Mouse (Mus musculus) frontal cortex, postnatal 14 days (tissue): ENCODE data around the gene Lcor.
A peak's percentile ranks its signal among the peaks of the same experiment; 100 is the strongest.

Experiments used
- DNase-seq, 2 experiments: peaks; one replicate each; pipeline ENCODE4 v3.0.0; 2022; ENCODE audit warnings: low spot score in 2 of 2

The Lcor gene

DNA sequence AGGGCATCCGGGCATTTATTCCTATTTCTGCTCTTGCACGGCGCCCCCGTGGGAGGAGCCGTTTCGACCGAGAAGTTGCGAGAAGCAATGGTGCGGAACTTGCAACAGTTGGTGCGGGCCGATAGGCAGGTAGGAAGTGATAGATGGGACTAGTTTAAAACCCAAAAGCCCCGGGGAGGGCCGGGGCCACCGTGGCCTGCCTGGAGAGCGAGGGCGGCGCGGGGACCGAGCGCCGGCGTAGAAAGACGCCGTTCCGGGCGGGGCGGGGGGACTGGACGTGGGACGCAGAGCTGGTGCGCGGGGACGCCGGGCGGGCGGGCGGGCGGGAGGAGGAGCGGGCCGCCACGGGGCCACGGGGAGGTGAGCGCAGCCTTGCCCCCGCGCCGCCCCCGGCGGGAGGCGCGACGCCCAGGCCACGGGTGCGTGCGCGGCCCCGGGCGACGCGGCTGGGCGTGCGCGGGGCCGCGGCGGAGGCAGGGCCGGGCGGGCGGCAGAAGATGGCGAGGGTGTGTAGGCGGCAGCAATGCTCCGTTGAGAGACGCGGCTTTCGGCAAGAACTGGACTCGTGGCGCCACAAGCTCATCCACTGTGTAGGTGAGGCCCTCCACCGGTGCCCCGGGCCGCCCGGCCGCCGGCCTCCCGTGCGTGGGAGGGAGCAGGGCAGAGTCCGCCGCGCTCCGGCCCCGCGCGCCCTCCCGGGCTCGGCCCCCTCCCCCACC, at the start of gene Lcor:
Lcor (plus strand) TSS at position 448 of the 719 bp plus-strand sequence.
- peak; percentile 70 to 76 for DNase-seq

DNA sequence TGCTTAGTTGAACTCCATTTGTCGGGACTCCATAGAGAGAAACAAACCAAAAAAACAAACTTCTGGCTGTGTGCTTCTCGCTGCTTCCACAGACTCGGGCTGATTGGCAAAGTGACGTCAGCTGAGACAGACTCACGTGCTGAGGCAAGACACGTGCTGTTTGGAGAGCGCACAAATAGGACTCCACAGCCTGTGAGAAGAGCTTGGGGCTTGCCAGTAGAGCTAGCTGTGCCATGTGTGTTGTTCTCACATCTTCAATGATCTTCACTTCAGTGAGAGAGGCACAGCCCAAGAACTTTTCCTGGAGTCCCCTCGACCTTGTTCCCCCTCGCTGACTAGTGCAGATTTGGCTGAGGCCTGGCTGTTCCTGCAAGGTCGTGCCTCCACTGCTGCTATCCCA, 47.1 kb upstream of the Lcor start:
- DNase-seq, result no peak

DNA sequence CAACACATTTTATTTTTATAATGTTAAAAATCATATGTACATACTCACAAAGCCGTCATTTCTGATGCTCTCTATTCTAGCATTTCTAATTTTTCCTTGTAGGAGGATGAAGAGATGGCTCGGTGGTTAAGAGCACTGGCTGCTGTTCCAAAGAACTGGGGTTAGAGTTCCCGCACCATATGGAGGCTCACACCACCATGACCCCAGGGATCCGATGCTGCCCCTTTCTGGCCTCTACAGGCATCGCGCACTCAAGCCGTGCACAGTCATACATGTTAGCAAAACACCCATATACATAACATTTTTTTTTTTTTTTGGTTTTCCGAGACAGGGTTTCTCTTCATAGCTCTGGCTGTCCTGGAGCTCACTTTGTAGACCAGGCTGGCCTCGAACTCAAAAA, 46.0 kb upstream of the Lcor start:
- no peak for DNase-seq

DNA sequence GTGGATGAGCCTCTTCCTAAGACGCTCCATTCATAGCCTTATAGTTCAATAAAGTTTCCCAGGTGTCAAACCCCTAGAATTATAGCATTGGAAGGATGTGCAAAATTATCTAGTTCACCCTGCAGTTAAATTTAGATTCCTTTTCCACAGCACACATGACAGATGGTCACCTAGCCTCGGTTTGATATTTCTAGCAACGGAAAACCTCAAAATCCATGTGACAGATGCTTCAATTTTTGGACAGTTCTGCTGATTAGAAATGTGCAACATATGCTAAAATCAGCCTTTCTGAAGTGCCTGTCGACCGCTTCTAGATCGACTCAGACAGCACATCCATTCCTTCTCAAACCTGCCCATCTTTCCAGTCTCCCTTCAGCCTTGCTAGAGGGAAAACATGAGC, 43.5 kb upstream of the Lcor start:
- no peak for DNase-seq

DNA sequence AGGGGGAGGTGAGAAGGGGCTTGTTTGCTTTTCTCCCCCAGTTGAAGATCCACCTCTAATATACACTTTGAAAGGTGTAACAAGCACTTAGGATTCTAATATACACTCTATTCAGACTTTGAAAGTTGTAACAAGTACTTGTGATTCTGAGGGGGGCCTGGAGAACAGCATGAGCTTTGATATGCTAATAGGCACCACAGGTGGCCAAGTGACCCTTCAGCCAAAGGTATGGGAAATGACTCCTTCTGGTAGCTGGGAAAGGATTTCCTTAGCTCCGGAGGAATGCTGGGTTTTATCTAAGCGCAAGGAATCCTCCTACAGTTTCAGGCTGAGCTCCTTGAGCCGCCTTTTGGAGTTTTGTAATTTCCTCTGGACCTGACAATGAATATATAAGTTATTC, 41.0 kb upstream of the Lcor start:
- no peak for DNase-seq

DNA sequence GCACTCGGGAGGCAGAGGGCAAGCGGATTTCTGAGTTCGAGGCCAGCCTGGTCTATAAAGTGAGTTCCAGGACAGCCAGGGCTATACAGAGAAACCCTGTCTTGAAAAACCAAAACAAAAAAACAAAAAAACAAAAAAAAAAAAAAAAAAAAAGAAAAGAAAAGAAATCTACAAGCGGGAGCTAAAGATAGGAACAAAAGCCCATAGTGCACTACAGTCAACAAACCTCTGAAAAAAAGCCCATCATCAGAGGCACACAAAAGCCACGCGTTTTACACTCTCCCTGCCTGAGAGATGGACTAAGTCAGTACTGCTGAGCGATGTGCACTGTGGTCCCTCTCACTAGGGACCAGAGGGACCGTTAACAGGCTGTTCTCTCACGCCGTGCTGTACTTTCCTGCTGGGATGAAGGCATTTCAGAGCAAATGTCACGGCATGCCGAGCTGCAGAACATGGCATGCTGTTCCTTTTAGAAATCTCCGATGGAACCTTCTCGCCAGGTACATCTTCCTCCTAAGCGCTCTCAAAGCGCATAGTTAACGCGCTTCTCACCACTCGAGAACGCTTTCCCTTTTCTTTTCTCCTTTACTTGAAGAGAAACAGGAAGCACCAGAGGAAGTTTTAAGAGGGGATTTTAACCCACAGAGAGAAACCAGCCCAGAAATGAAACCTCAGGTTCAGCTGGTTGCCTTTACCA, 40.4 kb upstream of the Lcor start:
- DNase-seq, result no peak

DNA sequence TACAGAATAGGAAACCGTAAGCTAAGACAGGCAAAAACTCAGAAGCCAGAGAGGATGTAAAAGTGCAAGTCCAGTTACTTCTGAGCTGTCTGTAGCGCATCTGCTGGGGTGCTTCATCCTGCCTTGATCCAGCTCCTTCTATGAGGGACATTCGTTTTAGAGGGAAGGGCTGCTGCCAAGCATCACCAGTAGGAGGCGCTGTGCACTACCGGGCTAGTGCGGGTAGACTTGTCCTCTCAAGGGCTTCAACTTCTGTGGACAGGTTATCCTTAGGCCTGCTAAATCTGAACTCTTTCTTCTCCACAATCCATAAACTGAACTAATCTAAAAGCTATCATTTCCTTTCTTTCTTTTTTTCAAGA, 39.8 kb upstream of the Lcor start:
- peak in 1 of 2 experiments; percentile 7 for DNase-seq

DNA sequence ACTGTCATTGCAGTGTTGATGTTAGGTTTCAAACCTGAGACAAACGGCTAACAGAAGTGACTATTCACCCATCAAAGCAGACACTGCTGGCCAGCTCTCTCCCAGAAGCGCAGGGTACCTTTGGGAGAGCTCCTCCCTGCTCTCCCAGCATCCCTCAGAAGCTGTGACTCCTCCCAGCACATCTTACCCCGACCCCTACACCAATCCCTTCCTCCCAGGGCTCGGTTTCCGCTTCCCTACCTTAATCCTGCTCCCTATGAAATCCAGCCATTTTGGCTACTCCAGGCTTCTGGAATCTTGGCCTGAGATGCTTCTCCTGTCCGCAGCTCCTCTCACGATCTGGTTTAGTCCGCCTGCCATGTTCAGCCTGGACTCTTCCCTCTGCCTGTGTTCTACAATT, 37.9 kb upstream of the Lcor start:
- DNase-seq, result no peak

DNA sequence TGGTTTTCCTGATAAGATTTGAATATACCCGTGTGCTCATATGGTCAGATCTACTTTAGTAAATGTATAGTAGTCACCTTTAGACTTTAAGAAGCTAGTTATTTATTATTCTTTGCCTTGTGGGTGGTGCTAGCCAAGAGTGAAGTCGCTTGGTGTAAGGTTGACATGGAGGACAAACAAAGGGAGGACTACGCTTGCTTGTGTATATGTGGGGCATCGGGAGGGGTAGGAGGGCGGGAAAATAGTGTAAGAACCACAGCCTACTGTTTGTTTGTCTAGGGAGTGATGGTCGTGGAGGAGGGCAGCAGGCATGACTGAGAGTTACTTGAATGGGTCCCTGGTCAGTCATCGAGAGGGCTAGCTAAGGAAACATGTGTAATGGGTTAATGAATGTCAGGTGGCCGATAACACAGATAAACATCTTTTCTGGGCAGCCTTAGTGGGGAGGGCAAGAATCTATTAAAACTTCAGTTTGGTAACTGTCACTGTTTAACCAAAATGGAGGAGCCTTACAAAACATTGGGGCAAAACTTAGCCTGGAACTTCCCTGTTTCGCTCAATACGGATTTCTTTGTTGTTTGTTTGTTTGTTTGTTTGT, 37.3 kb upstream of the Lcor start:
- no peak for DNase-seq

DNA sequence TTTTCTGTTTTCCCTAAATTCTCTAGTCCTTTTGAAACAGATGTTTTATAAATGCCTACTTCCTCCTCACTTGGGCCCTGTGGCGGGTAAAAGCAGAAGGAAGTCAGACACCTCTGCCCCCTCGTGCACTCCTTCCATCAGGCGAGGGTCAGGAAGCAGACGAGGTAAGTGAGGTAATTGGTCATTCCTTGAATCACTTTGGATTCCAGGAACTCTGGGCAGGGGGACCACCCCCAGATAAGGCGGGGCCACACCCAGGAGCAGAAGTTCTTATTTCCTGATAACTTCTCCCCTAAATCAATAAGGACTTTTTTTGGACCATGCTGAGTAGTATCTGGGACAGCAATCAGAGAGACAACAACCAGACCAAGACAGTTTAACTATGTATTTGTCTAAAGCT, 36.7 kb upstream of the Lcor start:
- DNase-seq, result no peak

DNA sequence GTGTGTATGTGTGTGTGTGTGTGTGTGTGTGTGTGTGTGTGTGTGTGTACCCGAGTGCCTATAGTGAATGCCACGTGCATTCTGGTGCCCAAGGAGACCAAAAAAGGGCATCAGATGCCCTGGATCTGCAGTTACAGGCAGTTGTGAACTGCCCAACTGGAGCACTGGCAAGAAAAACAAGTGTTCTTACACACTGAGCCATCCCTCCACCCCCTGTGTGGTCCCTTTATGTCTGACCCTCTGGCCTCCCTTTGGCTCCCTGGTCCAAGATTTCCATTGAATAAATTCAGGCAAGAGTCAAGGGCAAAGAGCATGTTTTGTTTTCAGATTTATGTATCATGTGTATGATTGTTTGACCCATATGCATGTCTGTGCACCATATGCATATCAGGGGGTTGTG, 35.3 kb upstream of the Lcor start:
- no peak for DNase-seq

DNA sequence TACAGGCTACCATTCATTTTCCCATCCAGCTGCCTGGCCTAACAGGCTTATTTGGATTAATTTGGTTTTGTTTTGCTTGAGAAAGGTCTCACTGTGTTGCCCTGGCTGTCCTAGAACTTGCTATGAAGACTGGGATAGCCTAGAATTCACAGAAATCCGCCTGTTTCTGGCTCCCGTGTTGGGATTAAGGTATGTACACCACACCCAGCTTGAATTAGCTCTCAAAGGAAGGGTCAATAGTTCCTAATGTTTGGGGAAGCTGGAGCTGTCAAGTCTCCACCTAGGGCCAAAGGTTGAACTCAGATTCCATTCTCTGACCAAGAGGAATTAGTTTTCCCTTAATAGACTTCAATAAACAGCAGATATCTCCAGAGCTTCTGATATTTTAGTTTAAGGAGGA, 34.7 kb upstream of the Lcor start:
- DNase-seq, result no peak

DNA sequence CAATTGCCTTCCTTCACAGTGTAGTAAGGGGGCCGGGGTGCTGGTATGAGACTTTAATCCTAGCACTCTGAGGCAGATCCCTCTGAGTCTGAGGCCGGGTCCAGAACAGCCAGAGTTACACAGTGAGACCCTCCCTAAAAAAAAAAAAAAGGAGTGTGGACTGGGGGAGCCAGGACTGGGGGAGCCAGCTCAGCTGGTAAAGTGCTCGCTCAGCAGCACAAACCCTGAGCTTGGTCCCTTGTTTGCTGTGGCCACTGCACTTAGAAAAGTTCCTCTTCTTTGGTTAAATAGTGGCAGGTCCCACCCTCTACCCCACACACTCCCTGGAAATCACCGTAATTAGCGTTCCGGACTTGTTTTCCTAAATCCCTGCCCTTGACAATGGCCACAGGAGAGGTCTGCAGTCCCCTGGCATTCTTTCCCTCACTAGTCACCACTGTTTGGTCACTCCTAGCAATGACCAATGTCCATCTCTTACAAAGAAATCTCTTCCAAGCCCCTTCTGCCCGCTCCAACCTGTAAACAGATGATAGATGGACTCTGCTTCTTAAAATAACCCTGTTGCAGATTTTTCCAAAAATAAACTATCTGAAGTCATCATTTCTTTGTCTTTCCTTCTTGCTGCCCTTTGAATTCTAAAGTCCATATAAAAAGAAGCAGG, 32.9 kb upstream of the Lcor start:
- DNase-seq, result no peak

DNA sequence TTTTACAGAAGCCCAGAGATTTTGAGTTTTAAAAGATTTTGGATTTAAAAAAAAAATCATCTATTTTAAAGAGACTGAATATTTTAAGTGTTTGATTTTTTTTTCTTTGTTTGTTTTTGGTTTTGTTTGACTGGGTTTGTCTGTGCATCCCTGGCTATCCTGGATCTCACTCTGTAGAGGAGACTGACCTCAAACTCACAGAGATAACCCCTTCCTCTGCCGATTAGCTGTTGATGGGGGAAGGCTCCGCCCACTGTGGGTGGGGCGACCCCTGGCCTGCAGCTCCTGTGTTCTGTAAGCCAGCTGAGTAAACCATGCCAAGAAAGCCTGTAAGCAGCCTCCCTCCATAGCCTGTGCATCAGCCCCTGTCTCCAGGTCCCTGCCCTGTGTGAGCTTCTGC, 30.3 kb upstream of the Lcor start:
- no peak for DNase-seq

DNA sequence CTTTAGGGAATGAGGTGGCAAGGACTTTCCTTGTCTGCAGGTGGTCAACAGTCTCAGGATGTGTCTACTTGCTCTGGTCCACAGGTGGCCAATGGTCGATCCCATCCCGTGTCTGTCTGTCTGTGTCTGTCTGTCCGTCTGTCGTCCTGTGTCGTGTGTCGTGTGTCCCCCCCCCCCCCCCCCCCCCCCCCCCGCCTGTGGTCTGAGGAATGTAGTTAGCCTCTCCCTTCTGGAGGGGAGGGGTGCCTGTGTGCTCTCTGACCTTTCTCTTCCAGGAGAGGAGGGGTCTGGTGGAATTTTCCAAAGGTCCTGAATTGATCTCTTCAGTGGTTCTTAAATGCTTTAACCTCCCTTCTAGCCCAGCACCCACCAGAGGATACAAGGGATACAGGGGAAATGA, 27.8 kb upstream of the Lcor start:
- no peak for DNase-seq

DNA sequence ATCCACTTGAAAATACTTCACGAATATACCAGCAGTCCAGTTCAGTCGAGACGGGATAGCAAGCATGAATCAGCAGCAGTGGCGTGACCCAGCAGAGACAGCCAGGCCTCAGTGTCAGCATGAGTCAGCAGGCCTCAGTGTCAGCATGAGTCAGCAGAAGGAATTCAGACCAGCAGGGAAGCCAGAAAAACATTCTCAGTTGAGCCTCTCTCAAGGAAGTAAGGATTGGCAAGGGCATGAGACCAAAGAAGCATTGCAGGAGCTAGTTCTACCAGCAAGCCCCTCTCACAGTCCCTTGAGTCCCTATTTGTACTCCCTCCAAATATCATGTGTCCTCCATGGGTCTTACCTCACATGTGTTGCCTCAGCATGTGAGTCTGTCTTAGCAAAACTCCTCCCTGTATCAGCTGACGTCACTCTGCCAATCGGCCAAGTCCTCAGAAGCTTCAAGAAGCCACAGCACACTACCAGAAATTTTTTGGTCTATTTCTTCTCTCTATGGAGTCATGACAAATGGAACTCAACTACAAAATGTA, 27.3 kb upstream of the Lcor start:
- no peak for DNase-seq

DNA sequence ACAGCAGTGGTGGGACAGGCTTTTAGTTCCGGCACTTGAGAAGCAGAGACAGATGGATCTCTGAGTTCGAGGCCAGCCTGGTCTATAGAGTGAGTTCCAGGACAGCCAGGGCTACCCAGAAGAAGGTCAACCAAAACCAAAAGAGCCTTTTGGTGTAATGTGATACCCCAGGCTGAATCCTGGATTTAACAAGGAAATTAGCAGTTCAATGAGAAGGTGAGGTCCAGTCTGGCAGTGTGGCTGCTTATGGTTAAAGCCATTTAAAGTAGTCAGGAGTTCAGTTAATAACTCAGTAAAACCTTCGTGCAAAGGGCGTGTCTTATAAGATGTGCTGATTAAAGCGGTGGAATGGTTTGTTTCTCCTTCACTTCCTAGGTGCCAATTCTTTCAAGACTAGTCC, 25.3 kb upstream of the Lcor start:
- DNase-seq, result no peak

DNA sequence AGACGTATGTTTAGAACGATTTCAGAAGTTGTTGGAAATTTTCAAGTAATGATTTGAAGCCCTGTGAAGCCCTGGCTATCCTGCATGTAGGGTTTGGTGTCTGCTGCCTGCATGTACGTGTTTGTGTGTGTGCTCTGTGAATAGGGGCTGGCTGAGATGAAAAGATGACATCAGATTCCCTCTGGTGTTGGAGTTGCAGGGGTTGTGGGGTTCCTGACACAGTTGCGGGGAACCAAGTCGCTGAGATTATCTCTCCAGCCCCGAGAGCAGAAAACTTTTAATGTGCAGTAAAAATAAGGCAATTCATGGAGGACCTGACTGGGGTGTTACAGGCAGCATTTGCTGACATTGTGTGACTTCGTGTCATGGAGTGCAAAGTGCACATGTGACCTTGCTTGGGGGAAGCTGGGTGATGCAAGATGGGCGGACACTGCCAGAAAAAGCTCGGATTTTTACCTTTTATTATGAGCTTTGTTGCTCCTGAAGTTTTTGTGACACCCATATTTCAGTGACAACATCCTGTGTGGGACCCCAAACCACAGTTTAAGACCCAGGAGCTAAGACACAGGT, 20.2 kb upstream of the Lcor start:
- no peak for DNase-seq

DNA sequence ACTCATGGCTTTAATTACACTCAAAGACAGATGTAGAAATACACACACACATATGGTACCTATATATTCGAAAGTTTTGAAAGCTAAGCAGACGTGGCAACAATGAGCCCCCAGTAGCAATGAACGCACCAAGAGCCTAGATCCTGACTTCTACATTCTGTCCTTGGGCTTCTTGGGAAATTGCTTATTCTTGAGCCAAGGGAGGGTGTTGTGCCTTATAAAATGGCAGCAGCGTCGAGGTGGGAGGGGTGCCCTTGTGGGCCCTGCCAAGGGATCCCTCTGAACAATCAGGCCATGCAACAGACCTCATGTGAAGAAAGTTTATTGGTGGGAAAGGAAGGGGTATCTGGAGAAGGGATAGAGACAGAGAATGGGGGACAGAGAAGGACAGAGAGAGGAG, 18.6 kb upstream of the Lcor start:
- DNase-seq, result no peak

DNA sequence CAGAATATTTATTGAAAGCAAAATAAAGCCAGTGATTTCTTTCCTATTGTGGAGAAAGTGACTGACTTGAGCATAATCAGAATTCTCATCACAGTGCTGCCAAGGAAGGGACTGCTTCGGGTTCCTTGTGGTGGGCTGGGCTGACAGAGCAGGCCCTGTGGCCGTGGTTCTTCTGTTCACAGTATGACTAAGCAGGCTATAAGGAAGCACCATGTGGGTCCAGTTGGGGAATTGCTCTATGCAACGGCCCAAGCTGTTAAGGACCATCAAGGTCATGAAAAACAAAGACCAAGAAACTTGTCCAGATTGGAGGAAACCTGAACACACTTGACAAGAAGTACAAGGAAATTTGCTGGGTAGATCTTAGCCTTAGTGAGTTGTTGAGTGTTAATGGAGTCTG, 16.0 kb upstream of the Lcor start:
- DNase-seq, result no peak

DNA sequence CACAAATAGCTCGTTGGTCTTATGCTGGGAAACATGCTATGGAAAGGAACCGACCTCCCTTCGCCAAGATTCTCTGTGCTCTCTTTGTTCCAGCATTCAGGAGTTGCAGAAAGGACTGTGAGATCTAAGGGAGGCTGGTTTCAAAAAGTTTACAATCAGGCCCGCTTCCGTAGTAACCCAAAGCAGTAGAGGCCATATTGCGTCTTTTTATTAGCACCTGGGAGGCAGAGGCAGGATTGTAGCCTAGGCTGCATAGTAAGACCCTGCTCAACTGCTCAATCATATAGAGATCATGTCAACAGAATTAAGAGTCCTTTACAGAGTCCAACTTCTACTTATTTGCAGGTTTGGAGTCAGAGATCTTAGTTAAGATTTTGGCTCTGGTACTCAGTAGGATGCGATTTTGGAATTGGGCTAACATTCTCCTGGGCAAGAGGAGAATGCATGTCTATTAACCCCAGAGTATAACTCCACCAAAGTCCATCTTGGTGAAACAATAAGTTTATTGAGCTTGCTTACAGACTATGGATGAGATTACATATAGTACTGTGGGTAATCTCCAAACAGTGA, 8.8 kb upstream of the Lcor start:
- DNase-seq, result no peak

DNA sequence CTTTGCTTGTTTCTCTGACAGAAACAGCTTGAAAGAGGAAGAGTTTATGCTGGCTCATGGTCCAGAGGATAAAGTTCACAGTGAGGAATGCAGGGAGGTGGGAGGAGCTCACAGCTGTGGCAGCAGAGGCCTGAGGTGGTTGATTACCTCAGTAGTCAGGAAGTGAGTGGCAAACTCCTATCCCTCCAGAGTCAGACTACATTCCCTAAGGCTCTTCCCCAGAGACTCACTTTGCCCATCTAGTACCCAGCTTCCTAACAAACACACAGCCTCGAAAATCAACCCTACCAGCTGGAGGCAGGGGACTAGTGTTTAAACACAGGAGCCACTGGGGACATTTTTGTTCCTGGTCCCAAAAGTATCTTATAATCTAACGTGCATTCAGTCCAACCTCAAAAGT, 7.5 kb upstream of the Lcor start:
- no peak for DNase-seq
